In the genomic region with DNA sequence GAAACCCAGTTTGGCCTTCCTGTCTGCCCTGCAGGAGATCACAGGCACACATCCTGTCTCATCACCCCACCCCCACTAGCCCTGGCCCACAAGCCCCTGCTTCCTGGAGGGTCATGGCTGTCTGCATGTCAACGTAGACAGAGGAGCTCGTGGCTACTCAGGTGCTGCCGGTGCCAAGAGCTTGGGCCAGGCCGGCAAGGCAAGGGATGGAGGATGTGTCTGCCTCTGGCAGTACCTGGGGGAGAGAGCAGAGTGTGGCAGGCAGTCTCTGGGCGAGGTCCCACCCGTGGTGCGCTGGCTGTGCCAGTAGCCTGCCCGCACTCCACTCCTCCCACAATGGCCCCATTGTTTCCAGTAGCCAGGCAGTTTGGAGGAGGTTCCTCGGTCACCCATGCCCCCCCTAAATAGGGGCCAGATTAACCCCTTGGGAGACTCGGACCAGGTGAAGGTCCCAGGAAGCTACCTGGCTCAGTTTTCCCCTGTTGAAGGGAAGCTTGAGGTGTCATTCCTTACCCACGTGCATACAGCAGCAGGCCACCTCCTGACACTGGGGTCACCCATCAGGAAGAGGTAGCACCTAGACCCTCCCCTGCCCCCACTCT, we compare ENCODE assay signal across 8 mouse cellular contexts. TPM values are rescaled to one million over a fixed set of nuclear protein-coding genes. Genes with fewer than 3 reads are reported as not detected.
A peak's percentile ranks its signal among the peaks of the same experiment; 100 is the strongest.
DNase-seq lines count a peak whose midpoint lies in the region; ATAC-seq and TF ChIP-seq lines count a peak whose summit lies in the region.

No protein-coding gene starts in this region.

- peak; percentile 76 for ATAC-seq in activated CD4-positive, CD25-positive, alpha-beta regulatory T cell, adult 4 months
- no peak for ATAC-seq in forebrain, embryonic 12.5 days (ENCODE audit: low FRiP score)
- no peak for ATAC-seq in intestine, embryonic 14.5 days (replicated peaks; ENCODE audit: low FRiP score, low TSS enrichment, low read depth)
- ATAC-seq in erythroblast, adult 5-6 weeks (replicated peaks; ENCODE audit: low FRiP score, poor library complexity, severe bottlenecking) = no peak

- 13% methylated on average over 11 of the region's 11 CpGs for WGBS in forebrain, embryonic 12.5 days
- 24% methylated on average over 11 of the region's 11 CpGs for WGBS in intestine, embryonic 14.5 days

- no peaks in the 10 kb centered on the region for H3K27me3 ChIP-seq in forebrain, embryonic 12.5 days
- no peaks in the 10 kb centered on the region for H3K27me3 ChIP-seq in intestine, embryonic 14.5 days (replicated peaks; ENCODE audit: control insufficient read depth, insufficient read depth, low read length)

- peak overlapping the region; percentile 19; the same call in 1 of the 2 replicates for H3K4me3 ChIP-seq in layer of hippocampus, adult 2 months
- no peak overlapping the region for H3K4me3 ChIP-seq in forebrain, embryonic 12.5 days (replicated peaks)
- no peak overlapping the region for H3K4me3 ChIP-seq in intestine, embryonic 14.5 days (ENCODE audit: low read depth, low read length)

- H3K4me2 ChIP-seq in forebrain, embryonic 12.5 days = peak overlapping the region; percentile 31
- H3K4me2 ChIP-seq in intestine, embryonic 14.5 days (ENCODE audit: low read length) = peak overlapping the region; percentile 12; the same call in 1 of the 2 replicates

- H3K9ac ChIP-seq in forebrain, embryonic 12.5 days = peak overlapping the region; percentile 44; the same call in 1 of the 2 replicates
- peak overlapping the region; percentile 20; the same call in 1 of the 2 replicates for H3K9ac ChIP-seq in intestine, embryonic 14.5 days (ENCODE audit: low read length)

- peaks cover 89% of the 10 kb centered on the region for H3K4me1 ChIP-seq in forebrain, embryonic 12.5 days
- H3K4me1 ChIP-seq in intestine, embryonic 14.5 days (replicated peaks; ENCODE audit: control insufficient read depth, insufficient read depth, low read length) = peaks cover 75% of the 10 kb centered on the region

- no peak for TF ChIP-seq CTCF in layer of hippocampus, adult 2 months (conservative IDR thresholded peaks at IDR 0.05)

- H3K36me3 ChIP-seq in forebrain, embryonic 12.5 days (replicated peaks) = peaks cover 8% of the 10 kb centered on the region
- no peaks in the 10 kb centered on the region for H3K36me3 ChIP-seq in intestine, embryonic 14.5 days (ENCODE audit: control insufficient read depth, insufficient read depth, low read length)

- peak overlapping the region; percentile 91 for H3K27ac ChIP-seq in layer of hippocampus, adult 2 months
- H3K27ac ChIP-seq in forebrain, embryonic 12.5 days = peak overlapping the region; percentile 53
- peak overlapping the region; percentile 27; the same call in 1 of the 2 replicates for H3K27ac ChIP-seq in intestine, embryonic 14.5 days (ENCODE audit: low read depth)

- no peak for DNase-seq in layer of hippocampus, adult 2 months (ENCODE audit: low spot score in 2 of 2)
- no peak for DNase-seq in layer of hippocampus, postnatal 25 days (ENCODE audit: extremely low spot score in 1 of 2, low spot score in 1 of 2)
- DNase-seq in intestine, embryonic 14.5 days (ENCODE audit: low spot score) = no peak
- DNase-seq in lung, postnatal 4 days = peak; percentile 73 to 75
- peak; percentile 65 for DNase-seq in thymus, postnatal 0 days (ENCODE audit: low spot score)

- no peaks in the 10 kb centered on the region for H3K9me3 ChIP-seq in forebrain, embryonic 12.5 days
- no peaks in the 10 kb centered on the region for H3K9me3 ChIP-seq in intestine, embryonic 14.5 days (ENCODE audit: control insufficient read depth, low read length)

RNA-seq across cellular contexts. Expression of a gene that starts 11.7 kb away (rescaled TPM):
- 10 to 100 TPM; 68.4 to 76.9 TPM for total RNA-seq in layer of hippocampus, adult 2 months (2021)
- total RNA-seq in layer of hippocampus, postnatal 25 days (2021) = 10 to 100 TPM; 59.2 to 78.1 TPM
- polyA plus RNA-seq in activated CD4-positive, CD25-positive, alpha-beta regulatory T cell, adult 4 months (2017; shearing (Covaris generic)) = 10 to 100 TPM; 13.2 to 15.2 TPM
- 10.6 and 10.7 TPM in 2 replicates for polyA plus RNA-seq in forebrain, embryonic 12.5 days (2016; fragmentation: Nextera tagmentation; extraction: Ambion mirVana)
- 10.2 TPM in 2 replicates for polyA plus RNA-seq in intestine, embryonic 14.5 days (2014; fragmentation: Nextera tagmentation; extraction: Ambion mirVana)
- 3.2 and 4.4 TPM in 2 replicates for polyA plus RNA-seq in thymus, postnatal 0 days (2015; fragmentation: Nextera tagmentation; extraction: Ambion mirVana)
- total RNA-seq in erythroblast, adult 5-6 weeks (2015; ENCODE audit: low replicate concordance) = 0.77 and 0.84 TPM in 2 replicates
- total RNA-seq in erythroblast, adult 5-6 weeks (2017; ENCODE audit: low replicate concordance) = 0.42 and 2.8 TPM in 2 replicates

RNA-seq across cellular contexts. Expression of a gene that starts 39.6 kb away (rescaled TPM):
- not detected for total RNA-seq in layer of hippocampus, adult 2 months (2021)
- not detected for total RNA-seq in layer of hippocampus, postnatal 25 days (2021)
- polyA plus RNA-seq in activated CD4-positive, CD25-positive, alpha-beta regulatory T cell, adult 4 months (2017; shearing (Covaris generic)) = not detected
- polyA plus RNA-seq in forebrain, embryonic 12.5 days (2016; fragmentation: Nextera tagmentation; extraction: Ambion mirVana) = 0.29 TPM in 1 of 2 replicates, not detected in the other
- polyA plus RNA-seq in intestine, embryonic 14.5 days (2014; fragmentation: Nextera tagmentation; extraction: Ambion mirVana) = 2.1 and 2.3 TPM in 2 replicates
- 0.69 and 1.5 TPM in 2 replicates for polyA plus RNA-seq in thymus, postnatal 0 days (2015; fragmentation: Nextera tagmentation; extraction: Ambion mirVana)
- not detected in 2 replicates for total RNA-seq in erythroblast, adult 5-6 weeks (2015; ENCODE audit: low replicate concordance)
- not detected in 2 replicates for total RNA-seq in erythroblast, adult 5-6 weeks (2017; ENCODE audit: low replicate concordance)

RNA-seq across cellular contexts. Expression of a gene that starts 53.4 kb away (rescaled TPM):
- not detected for total RNA-seq in layer of hippocampus, adult 2 months (2021)
- total RNA-seq in layer of hippocampus, postnatal 25 days (2021) = not detected
- polyA plus RNA-seq in activated CD4-positive, CD25-positive, alpha-beta regulatory T cell, adult 4 months (2017; shearing (Covaris generic)) = under 1 TPM in 1 of 2 experiments, not detected in 1; 0.45 TPM
- polyA plus RNA-seq in forebrain, embryonic 12.5 days (2016; fragmentation: Nextera tagmentation; extraction: Ambion mirVana) = not detected in 2 replicates
- not detected in 2 replicates for polyA plus RNA-seq in intestine, embryonic 14.5 days (2014; fragmentation: Nextera tagmentation; extraction: Ambion mirVana)
- not detected in 2 replicates for polyA plus RNA-seq in thymus, postnatal 0 days (2015; fragmentation: Nextera tagmentation; extraction: Ambion mirVana)
- not detected in 2 replicates for total RNA-seq in erythroblast, adult 5-6 weeks (2015; ENCODE audit: low replicate concordance)
- total RNA-seq in erythroblast, adult 5-6 weeks (2017; ENCODE audit: low replicate concordance) = not detected in 2 replicates

Comparison
In these comparisons a context has a peak if more than half of its experiments do, and no peak if none do; other contexts are left out.
1. DNase-seq: peak in lung, postnatal 4 days (2 of 2) and thymus, postnatal 0 days (single experiment); none in layer of hippocampus, adult 2 months (0 of 2), layer of hippocampus, postnatal 25 days (0 of 2) and intestine, embryonic 14.5 days (single experiment).
2. H3K27ac ChIP-seq: peak in every context shown above with its lines; median percentile 91 in layer of hippocampus, adult 2 months; 53 in forebrain, embryonic 12.5 days; 27 in intestine, embryonic 14.5 days.